Mouse (Mus musculus) liver, adult (tissue): ENCODE data around the gene Hoxb3.

ENCODE experiments used
- GATA4 ChIP-seq: IDR thresholded peaks from 2 replicates; pipeline ENCODE4 v1.6.1; 2014; ENCODE audit warnings: mild to moderate bottlenecking, low read length; ENCODE audit not compliant: insufficient replicate concordance

The Hoxb3 gene

GRCm38 (mm10) chr11:96316696-96317607, 6.2 kb upstream of the Hoxb3 start:
- TF ChIP-seq GATA4 = no peak

GRCm38 (mm10) chr11:96317608-96318367, 5.3 kb upstream of the Hoxb3 start, which contains the start of gene Hoxb4:
Gene Hoxb4 (plus strand): TSS chr11:96318267.
- no peak for TF ChIP-seq GATA4

- no peak for TF ChIP-seq GATA4
These were observed 4.6 kb upstream of the Hoxb3 start for GRCm38 (mm10) chr11:96318368-96319070.

GRCm38 (mm10) chr11:96319071-96319902, 3.8 kb upstream of the Hoxb3 start:
- TF ChIP-seq GATA4 = no peak

- TF ChIP-seq GATA4 = no peak
These were observed 3.2 kb upstream of the Hoxb3 start for GRCm38 (mm10) chr11:96319910-96320309.

GRCm38 (mm10) chr11:96320688-96321087, 2.4 kb upstream of the Hoxb3 start:
- no peak for TF ChIP-seq GATA4

GRCm38 (mm10) chr11:96321846-96322245, 1.3 kb upstream of the Hoxb3 start:
- TF ChIP-seq GATA4 = no peak

GRCm38 (mm10) chr11:96322738-96323137, 388 bp upstream of the Hoxb3 start:
- no peak for TF ChIP-seq GATA4

- peak; percentile 62; the same call in 1 of the 2 replicates for TF ChIP-seq GATA4
These were observed 999 bp downstream of the Hoxb3 start for GRCm38 (mm10) chr11:96324125-96324524.

- no peak for TF ChIP-seq GATA4
These were observed 1.8 kb downstream of the Hoxb3 start for GRCm38 (mm10) chr11:96324965-96325364.

GRCm38 (mm10) chr11:96325747-96326212, 2.7 kb downstream of the Hoxb3 start:
- TF ChIP-seq GATA4 = no peak

GRCm38 (mm10) chr11:96326705-96327104, 3.6 kb downstream of the Hoxb3 start:
- TF ChIP-seq GATA4 = no peak

GRCm38 (mm10) chr11:96327122-96327521, 4.0 kb downstream of the Hoxb3 start:
- no peak for TF ChIP-seq GATA4

GRCm38 (mm10) chr11:96327750-96328149, 4.6 kb downstream of the Hoxb3 start:
- TF ChIP-seq GATA4 = no peak
